Mouse (Mus musculus) forebrain, embryonic 14.5 days (tissue): Measurements from ENCODE around the gene BC004004. TPM values are rescaled to one million over a fixed set of nuclear protein-coding genes. Genes with fewer than 3 reads are reported as not detected.
"Not testable (repeated sequence)": the region's sequence is repeated elsewhere in the genome, so short reads cannot be mapped to it uniquely, and the experiment has no call there.

ENCODE experiments used
- ATAC-seq: fragments of 200-750 bp; cut with Nextera tagmentation; 2 replicates; pipeline ENCODE4 v1.8.0; 2017; ENCODE audit warnings: mild to moderate bottlenecking, moderate library complexity
- DNase-seq: peaks from one replicate; pipeline ENCODE4 v3.0.0-alpha.2; 2015; ENCODE audit warnings: low spot score
- H3K27ac ChIP-seq: fragments of 300-500 bp; sonication (generic); 2 replicates; pipeline ENCODE4 v1.5.1; 2014; ENCODE audit warnings: low read depth, mild to moderate bottlenecking, control low read depth, low read length, moderate library complexity
- H3K27me3 ChIP-seq: fragments of 300-500 bp; sonication (generic); replicated peaks from 2 replicates; pipeline ENCODE4 v1.6.1; 2014; ENCODE audit warnings: low read length, control low read depth, mixed read lengths; ENCODE audit not compliant: control insufficient read depth, insufficient read depth
- H3K36me3 ChIP-seq: fragments of 300-500 bp; sonication (generic); 2 replicates; pipeline ENCODE4 v1.6.1; 2014; ENCODE audit warnings: low read length, control low read depth; ENCODE audit not compliant: control insufficient read depth, insufficient read depth
- H3K4me1 ChIP-seq: fragments of 300-500 bp; sonication (generic); 2 replicates; pipeline ENCODE4 v1.6.1; 2014; ENCODE audit warnings: antibody characterized with exemption, low read length, control low read depth; ENCODE audit not compliant: control insufficient read depth, insufficient read depth
- H3K4me2 ChIP-seq: fragments of 300-500 bp; sonication (generic); 2 replicates; pipeline ENCODE4 v1.6.1; 2014; ENCODE audit warnings: mild to moderate bottlenecking, control low read depth, low read length
- H3K4me3 ChIP-seq: fragments of 300-500 bp; sonication (generic); 2 replicates; pipeline ENCODE4 v1.5.1; 2014; ENCODE audit warnings: low read depth, low read length, control low read depth
- H3K9ac ChIP-seq: fragments of 300-500 bp; sonication (generic); 2 replicates; pipeline ENCODE4 v1.6.1; 2014; ENCODE audit warnings: mild to moderate bottlenecking, low read length, control low read depth, moderate library complexity
- H3K9me3 ChIP-seq: fragments of 300-500 bp; sonication (generic); replicated peaks from 2 replicates; pipeline ENCODE4 v1.6.1; 2016; ENCODE audit warnings: low read length, control low read depth, mixed read lengths; ENCODE audit not compliant: control insufficient read depth
- WGBS: fragments of 180-500 bp; shearing (Covaris S2); extraction: QIAGEN DNeasy Blood & Tissue Kit; methylation state at CpG from one replicate; pipeline ENCODE4 v1.1.7; 2014; 5-methylcytosine and 5-hydroxymethylcytosine counted together
- polyA plus RNA-seq: library from polyadenylated mRNA; unstranded; fragments of >200 nt; fragmentation: Nextera tagmentation; extraction: Ambion mirVana; gene quantifications from 2 replicates; pipeline ENCODE4 v1.2.1, GENCODE M21; 2014

The BC004004 gene
- polyA plus RNA-seq, 1 experiment from 2014 or later = 123 TPM

- Histone ChIP-seq H3K4me2 (peak within 1 kb of the TSS; percentile 75), H3K9ac (peak within 1 kb of the TSS; percentile 85), H3K27ac (peak within 1 kb of the TSS; percentile 98), H3K4me1 (peaks cover 17% of the 10 kb centered on the region), H3K9me3 (no peaks in the 10 kb centered on the region), H3K36me3 (peaks cover 18% of the 10 kb centered on the region), H3K4me3 (peak within 1 kb of the TSS; percentile 85), H3K27me3 (no peaks in the 10 kb centered on the region)
- 6% methylated on average over 38 of the region's 38 CpGs for WGBS
- DNase-seq = peak; percentile 87
- ATAC-seq = peak; percentile 70
Observed at GRCm38 (mm10) chr17:29263840-29264633, 4.6 kb upstream of the BC004004 start, which contains the start of gene Ppil1. TSS of gene Ppil1 (minus strand) at chr17:29264186.

- ATAC-seq (no peak), DNase-seq (no peak)
- Histone ChIP-seq H3K9ac (peak overlapping the region; percentile 85), H3K4me2 (peak overlapping the region; percentile 75), H3K4me1 (peaks cover 23% of the 10 kb centered on the region), H3K4me3 (no peak overlapping the region), H3K27ac (peak overlapping the region; percentile 98; the same call in 1 of the 2 replicates), H3K9me3 (no peaks in the 10 kb centered on the region), H3K27me3 (no peaks in the 10 kb centered on the region), H3K36me3 (peaks cover 17% of the 10 kb centered on the region)
- 87% methylated on average over 5 of the region's 5 CpGs for WGBS
Observed at GRCm38 (mm10) chr17:29264760-29265159, 3.8 kb upstream of the BC004004 start.

- ATAC-seq, H3K27ac ChIP-seq, H3K9me3 ChIP-seq, H3K36me3 ChIP-seq, H3K4me2 ChIP-seq, DNase-seq, H3K27me3 ChIP-seq, H3K9ac ChIP-seq, H3K4me3 ChIP-seq: not testable (repeated sequence)
- WGBS = 98% methylated on average over 2 of the region's 2 CpGs
- H3K4me1 ChIP-seq = peaks cover 24% of the 10 kb centered on the region
Observed at GRCm38 (mm10) chr17:29267040-29267439, 1.5 kb upstream of the BC004004 start.

GRCm38 (mm10) chr17:29267931-29268681 is 482 bp upstream of the BC004004 start:
- H3K4me2 ChIP-seq = peak overlapping the region; percentile 80
- 61% methylated on average over 6 of the region's 6 CpGs for WGBS
- peak overlapping the region; percentile 92 for H3K9ac ChIP-seq
- H3K4me1 ChIP-seq = peaks cover 20% of the 10 kb centered on the region
- ATAC-seq = peak; percentile 35
- no peaks in the 10 kb centered on the region for H3K36me3 ChIP-seq
- H3K27ac ChIP-seq = peak overlapping the region; percentile 85
- no peaks in the 10 kb centered on the region for H3K9me3 ChIP-seq
- no peak for DNase-seq
- H3K27me3 ChIP-seq = no peaks in the 10 kb centered on the region
- H3K4me3 ChIP-seq = peak overlapping the region; percentile 89

- Histone ChIP-seq H3K4me2 (peak overlapping the region; percentile 80), H3K4me1 (peaks cover 16% of the 10 kb centered on the region), H3K4me3 (peak overlapping the region; percentile 89), H3K9ac (peak overlapping the region; percentile 92), H3K36me3 (no peaks in the 10 kb centered on the region), H3K27ac (peak overlapping the region; percentile 85), H3K27me3 (no peaks in the 10 kb centered on the region), H3K9me3 (no peaks in the 10 kb centered on the region)
- peak; percentile 18 for DNase-seq
- no peak for ATAC-seq
- 19% methylated on average over 10 of the region's 10 CpGs for WGBS
Observed at GRCm38 (mm10) chr17:29269349-29269706, 740 bp downstream of the BC004004 start.

GRCm38 (mm10) chr17:29270148-29270698 is 1.6 kb downstream of the BC004004 start:
- no peaks in the 10 kb centered on the region for H3K27me3 ChIP-seq
- H3K4me2 ChIP-seq = no peak overlapping the region; the same call in 1 of the 2 replicates
- no peaks in the 10 kb centered on the region for H3K36me3 ChIP-seq
- H3K4me1 ChIP-seq = peaks cover 12% of the 10 kb centered on the region
- H3K9me3 ChIP-seq = no peaks in the 10 kb centered on the region
- whole genome bisulfite sequencing = 94% methylated on average over 9 of the region's 9 CpGs
- ATAC-seq = no peak
- H3K27ac ChIP-seq = no peak overlapping the region
- H3K4me3 ChIP-seq = no peak overlapping the region
- H3K9ac ChIP-seq = no peak overlapping the region
- no peak for DNase-seq

- ATAC-seq (no peak), DNase-seq (no peak)
- H3K27ac ChIP-seq = no peak overlapping the region
- no peak overlapping the region for H3K4me3 ChIP-seq
- peaks cover 10% of the 10 kb centered on the region for H3K4me1 ChIP-seq
- WGBS = 87% methylated on average over 7 of the region's 7 CpGs
- no peaks in the 10 kb centered on the region for H3K9me3 ChIP-seq
- H3K36me3 ChIP-seq = peaks cover 3% of the 10 kb centered on the region
- no peak overlapping the region for H3K9ac ChIP-seq
- H3K27me3 ChIP-seq = no peaks in the 10 kb centered on the region
- no peak overlapping the region for H3K4me2 ChIP-seq
Observed at GRCm38 (mm10) chr17:29273156-29273555, 4.6 kb downstream of the BC004004 start.

GRCm38 (mm10) chr17:29273889-29274288 is 5.3 kb downstream of the BC004004 start:
- Histone ChIP-seq H3K9ac (no peak overlapping the region), H3K4me3 (no peak overlapping the region), H3K4me1 (peaks cover 7% of the 10 kb centered on the region), H3K27ac (no peak overlapping the region), H3K4me2 (no peak overlapping the region), H3K9me3 (no peaks in the 10 kb centered on the region), H3K36me3 (peaks cover 6% of the 10 kb centered on the region), H3K27me3 (no peaks in the 10 kb centered on the region)
- no peak for DNase-seq
- WGBS = 88% methylated on average over 11 of the region's 11 CpGs
- ATAC-seq = no peak
